Mouse (Mus musculus): Measurements from ENCODE around the gene Gm30737.
"Not testable (repeated sequence)": the region's sequence is repeated elsewhere in the genome, so short reads cannot be mapped to it uniquely, and the experiment has no call there.

Gm30737 gene
- long read RNA-seq, experiment 1 = 0 reads
- long read RNA-seq, experiment 2 = 0 reads

GRCm38 (mm10) chrY:14400410-14400809 lies at the start of gene Gm30737:
Gene Gm30737, plus strand, starts transcription at chrY:14400710.
- intact Hi-C loops (cut with DNase I) = not testable (repeated sequence)
